Mouse (Mus musculus) myocyte (in vitro differentiated cells): ENCODE measurements around the gene Fam110c. TPM values are rescaled to one million over a fixed set of nuclear protein-coding genes. Genes with fewer than 3 reads are reported as not detected.
A peak's percentile ranks its signal among the peaks of the same experiment; 100 is the strongest.

ENCODE experiments used
- H3K27me3 ChIP-seq: one replicate; pipeline ENCODE4 v1.6.1; 2011; ENCODE audit not compliant: control insufficient read depth, insufficient read depth, insufficient read length
- H3K36me3 ChIP-seq: one replicate; pipeline ENCODE4 v1.6.1; 2011; ENCODE audit not compliant: control insufficient read depth, insufficient read depth
- H3K4me2 ChIP-seq: one replicate; pipeline ENCODE4 v1.6.1; 2011; ENCODE audit warnings: low read depth, control low read depth
- H3K4me3 ChIP-seq: one replicate; pipeline ENCODE4 v1.5.1; 2011; ENCODE audit warnings: mild to moderate bottlenecking, control low read depth, moderate library complexity
- H3K79me2 ChIP-seq: one replicate; pipeline ENCODE4 v1.6.1; 2011; ENCODE audit not compliant: control insufficient read depth, insufficient read depth
- H3ac ChIP-seq: one replicate; pipeline ENCODE4 v1.6.1; 2011; ENCODE audit not compliant: control insufficient read depth, insufficient read length
- CEBPB ChIP-seq: IDR thresholded peaks from 2 replicates; pipeline ENCODE4 v1.6.1; 2011; ENCODE audit warnings: mild to moderate bottlenecking, moderate library complexity; ENCODE audit not compliant: poor library complexity, insufficient read depth, severe bottlenecking
- E2F4 ChIP-seq: IDR thresholded peaks from one replicate; pipeline ENCODE4 v1.6.1; 2011; ENCODE audit warnings: mild to moderate bottlenecking, control low read depth, moderate library complexity; ENCODE audit not compliant: insufficient read depth
- MAX ChIP-seq: IDR thresholded peaks from one replicate; pipeline ENCODE4 v1.6.1; 2011; ENCODE audit warnings: low read depth, mild to moderate bottlenecking, control low read depth
- MYOD1 ChIP-seq, 3 experiments: IDR thresholded peaks; one replicate each; pipeline ENCODE4 v1.6.1; 2011; ENCODE audit warnings: control low read depth in 2 of 3, low read depth in 2 of 3, mild to moderate bottlenecking in 2 of 3, moderate library complexity in 1 of 3; ENCODE audit not compliant: insufficient read length in 2 of 3, control insufficient read depth in 1 of 3
- MYOG ChIP-seq, 3 experiments: IDR thresholded peaks; one replicate each; pipeline ENCODE4 v1.6.1; 2011; ENCODE audit warnings: control low read depth in 2 of 3, low read depth in 2 of 3, mild to moderate bottlenecking in 2 of 3; ENCODE audit not compliant: insufficient read length in 2 of 3, control insufficient read depth in 1 of 3, insufficient read depth in 1 of 3
- POLR2A ChIP-seq: IDR thresholded peaks from one replicate; pipeline ENCODE4 v1.6.1; 2011; ENCODE audit warnings: low read depth, mild to moderate bottlenecking, control low read depth, moderate library complexity; ENCODE audit not compliant: insufficient read length
- POLR2AphosphoS2 ChIP-seq: IDR thresholded peaks from one replicate; pipeline ENCODE4 v1.6.1; 2011; ENCODE audit warnings: low read depth, control low read depth; ENCODE audit not compliant: insufficient read length
- REST ChIP-seq: IDR thresholded peaks from one replicate; pipeline ENCODE4 v1.6.1; 2011; ENCODE audit warnings: mild to moderate bottlenecking, control low read depth, moderate library complexity; ENCODE audit not compliant: insufficient read depth, insufficient read length
- SRF ChIP-seq: IDR thresholded peaks from one replicate; pipeline ENCODE4 v1.6.1; 2011; ENCODE audit warnings: low read depth; ENCODE audit not compliant: control insufficient read depth, insufficient read length
- TCF12 ChIP-seq: IDR thresholded peaks from one replicate; pipeline ENCODE4 v1.6.1; 2011; ENCODE audit warnings: mild to moderate bottlenecking, control low read depth; ENCODE audit not compliant: poor library complexity, insufficient read depth, severe bottlenecking
- TCF3 ChIP-seq: IDR thresholded peaks from one replicate; pipeline ENCODE4 v1.6.1; 2011; ENCODE audit warnings: low read depth, control low read depth; ENCODE audit not compliant: insufficient read length
- USF1 ChIP-seq: IDR thresholded peaks from one replicate; pipeline ENCODE4 v1.6.1; 2011; ENCODE audit warnings: low read depth, mild to moderate bottlenecking, control low read depth, moderate library complexity
- polyA plus RNA-seq: library from polyadenylated mRNA; unstranded; fragments of >200 nt; fragmentation: generic; extraction: Trizol; gene quantifications from one replicate; pipeline ENCODE4 v1.2.1, GENCODE M21; 2012; ENCODE audit warnings: missing spikeins

The Fam110c gene
- 0.54 TPM for polyA plus RNA-seq

DNA sequence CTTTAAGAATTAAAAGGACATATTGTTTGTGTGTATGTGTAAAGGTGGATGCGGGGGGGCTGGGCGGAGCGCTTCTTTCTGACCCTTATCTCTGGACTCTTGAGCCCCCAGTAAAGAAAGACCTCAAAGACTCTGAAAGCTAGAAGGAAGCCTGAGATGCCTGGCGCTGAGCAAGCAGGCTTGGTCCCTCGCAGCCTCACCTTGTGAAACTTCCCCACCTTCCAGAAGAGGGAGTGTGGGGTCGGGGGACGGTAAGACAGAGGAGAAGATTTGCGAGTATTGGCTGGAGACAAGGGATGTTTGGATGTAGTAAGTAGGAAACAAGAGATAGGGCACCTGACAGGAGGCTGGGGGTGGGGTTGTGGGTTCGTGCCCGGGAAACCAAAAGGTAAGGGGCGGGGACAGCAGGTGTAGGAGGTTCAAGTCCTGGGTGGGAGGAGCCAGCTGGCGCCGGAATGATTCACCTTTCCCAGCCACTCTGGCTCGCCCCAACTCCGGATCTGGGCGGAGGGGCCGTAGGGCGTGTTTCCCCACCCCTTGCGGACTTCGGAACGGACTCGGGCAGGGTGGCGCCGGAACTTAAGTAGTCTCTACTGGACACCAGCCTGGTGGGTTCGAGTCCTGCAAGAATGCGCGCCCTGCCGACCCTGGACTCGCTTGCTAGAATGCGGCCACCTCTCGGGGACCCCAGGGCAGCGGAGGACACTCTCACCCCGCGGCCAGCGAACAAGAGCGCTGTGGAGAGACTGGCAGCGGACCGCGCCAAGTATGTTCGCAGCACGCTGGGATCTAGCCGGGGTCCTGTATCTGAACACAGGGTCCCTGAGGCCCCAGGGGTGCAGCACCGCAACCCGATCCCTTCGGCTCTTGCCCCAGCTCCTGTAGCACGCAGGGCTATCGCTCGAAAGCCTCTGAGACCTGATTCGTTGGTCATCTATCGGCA lies at the start of gene Fam110c:
Gene Fam110c (plus strand): TSS at position 450 of the 943 bp plus-strand sequence.
- H3K27me3 ChIP-seq: no peaks in the 10 kb centered on the region
- H3ac ChIP-seq: no peak within 1 kb of the TSS
- H3K36me3 ChIP-seq: no peaks in the 10 kb centered on the region
- H3K4me2 ChIP-seq: peak within 1 kb of the TSS; percentile 99
- peak within 1 kb of the TSS; percentile 36 for H3K4me3 ChIP-seq
- TF ChIP-seq TCF12 (no peak), USF1 (no peak), MYOD1 (IDR thresholded peaks at IDR 0.05; ENCODE audit: control insufficient read depth in 1 of 3, insufficient read length in 2 of 3, low read depth in 2 of 3) (no peak), SRF (no peak), REST (no peak), POLR2A (no peak), CEBPB (no peak), MAX (no peak), TCF3 (no peak), MYOG (IDR thresholded peaks at IDR 0.05; ENCODE audit: control insufficient read depth in 1 of 3, insufficient read depth in 1 of 3, insufficient read length in 2 of 3, low read depth in 2 of 3) (no peak), POLR2AphosphoS2 (no peak), E2F4 (no peak)
- H3K79me2 ChIP-seq: no peaks in the 10 kb centered on the region

DNA sequence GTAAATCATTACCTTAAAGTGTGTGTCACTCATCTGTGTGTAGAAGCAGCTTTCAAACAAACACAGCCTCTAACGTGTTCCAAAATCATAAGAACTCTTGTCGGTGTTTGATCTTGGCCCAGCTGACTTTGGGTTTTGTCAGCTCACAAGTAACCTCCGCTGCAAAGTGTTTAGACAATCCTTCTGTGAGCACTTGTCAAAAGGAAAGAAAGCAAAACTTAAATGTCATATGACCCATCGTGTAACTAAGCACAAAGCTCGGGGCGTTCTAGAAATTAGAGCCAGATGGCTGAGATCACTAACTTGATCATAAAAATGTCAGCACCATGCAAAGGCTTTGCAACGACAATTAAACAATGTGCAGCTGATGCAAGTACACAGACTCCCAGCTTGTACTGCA lies 47.2 kb upstream of the Fam110c start:
- no peak for TF ChIP-seq SRF
- TF ChIP-seq REST: no peak
- H3ac ChIP-seq: no peak overlapping the region
- no peak overlapping the region for H3K4me3 ChIP-seq
- no peaks in the 10 kb centered on the region for H3K27me3 ChIP-seq
- no peaks in the 10 kb centered on the region for H3K36me3 ChIP-seq
- no peaks in the 10 kb centered on the region for H3K79me2 ChIP-seq
- H3K4me2 ChIP-seq: peak overlapping the region; percentile 39

GRCm38 (mm10) chr12:31052066-31052465 lies 21.6 kb upstream of the Fam110c start:
- Histone ChIP-seq H3K27me3 (no peaks in the 10 kb centered on the region), H3ac (no peak overlapping the region), H3K36me3 (no peaks in the 10 kb centered on the region), H3K4me2 (peak overlapping the region; percentile 27), H3K79me2 (no peaks in the 10 kb centered on the region), H3K4me3 (no peak overlapping the region)
- TF ChIP-seq MYOD1 (IDR thresholded peaks at IDR 0.05; ENCODE audit: control insufficient read depth in 1 of 3, insufficient read length in 2 of 3, low read depth in 2 of 3): no peak
- TF ChIP-seq MAX: no peak
- TF ChIP-seq USF1: no peak
- TF ChIP-seq TCF3: no peak
- no peak for TF ChIP-seq MYOG (IDR thresholded peaks at IDR 0.05; ENCODE audit: control insufficient read depth in 1 of 3, insufficient read depth in 1 of 3, insufficient read length in 2 of 3, low read depth in 2 of 3)
- no peak for TF ChIP-seq E2F4
- TF ChIP-seq POLR2AphosphoS2: no peak
- no peak for TF ChIP-seq TCF12
- no peak for TF ChIP-seq SRF
- no peak for TF ChIP-seq REST
- no peak for TF ChIP-seq CEBPB
- no peak for TF ChIP-seq POLR2A

DNA sequence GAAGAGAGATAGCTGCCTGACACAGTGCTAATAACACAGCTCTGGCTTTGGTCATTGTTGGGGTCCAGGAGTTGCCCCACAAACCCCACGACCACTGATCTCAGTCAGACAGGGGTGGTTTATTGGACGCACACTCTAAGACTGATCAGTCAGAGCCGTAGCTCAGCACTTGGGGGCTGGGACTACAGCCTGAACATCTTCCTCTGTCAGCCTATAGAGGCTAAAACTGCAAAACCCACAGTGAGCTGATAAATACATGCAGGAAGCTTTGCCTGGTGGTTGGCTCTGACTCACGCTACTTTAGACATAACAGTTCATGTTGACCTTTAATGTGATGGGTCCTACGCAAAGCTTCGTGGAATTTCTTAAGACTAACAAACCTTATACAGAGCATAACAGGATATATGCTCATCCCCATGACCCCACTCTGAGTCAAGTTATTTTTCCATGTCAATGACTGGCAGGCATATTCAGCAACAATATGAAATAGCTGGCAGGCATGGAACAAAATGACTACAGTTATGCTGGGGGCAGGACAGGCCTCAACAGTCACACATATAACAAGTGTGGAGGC lies 17.3 kb upstream of the Fam110c start:
- Histone ChIP-seq H3K27me3 (no peaks in the 10 kb centered on the region), H3K79me2 (no peaks in the 10 kb centered on the region), H3K4me2 (peak overlapping the region; percentile 52), H3ac (no peak overlapping the region), H3K4me3 (no peak overlapping the region), H3K36me3 (no peaks in the 10 kb centered on the region)
- TF ChIP-seq POLR2A (no peak), MYOG (IDR thresholded peaks at IDR 0.05; ENCODE audit: control insufficient read depth in 1 of 3, insufficient read depth in 1 of 3, insufficient read length in 2 of 3, low read depth in 2 of 3) (no peak), USF1 (no peak), MAX (no peak), TCF12 (no peak), SRF (no peak), MYOD1 (IDR thresholded peaks at IDR 0.05; ENCODE audit: control insufficient read depth in 1 of 3, insufficient read length in 2 of 3, low read depth in 2 of 3) (no peak), REST (no peak), TCF3 (no peak), POLR2AphosphoS2 (no peak), E2F4 (no peak), CEBPB (no peak)
